20 mouse cellular contexts compared by ENCODE assay signal in the genomic region with DNA sequence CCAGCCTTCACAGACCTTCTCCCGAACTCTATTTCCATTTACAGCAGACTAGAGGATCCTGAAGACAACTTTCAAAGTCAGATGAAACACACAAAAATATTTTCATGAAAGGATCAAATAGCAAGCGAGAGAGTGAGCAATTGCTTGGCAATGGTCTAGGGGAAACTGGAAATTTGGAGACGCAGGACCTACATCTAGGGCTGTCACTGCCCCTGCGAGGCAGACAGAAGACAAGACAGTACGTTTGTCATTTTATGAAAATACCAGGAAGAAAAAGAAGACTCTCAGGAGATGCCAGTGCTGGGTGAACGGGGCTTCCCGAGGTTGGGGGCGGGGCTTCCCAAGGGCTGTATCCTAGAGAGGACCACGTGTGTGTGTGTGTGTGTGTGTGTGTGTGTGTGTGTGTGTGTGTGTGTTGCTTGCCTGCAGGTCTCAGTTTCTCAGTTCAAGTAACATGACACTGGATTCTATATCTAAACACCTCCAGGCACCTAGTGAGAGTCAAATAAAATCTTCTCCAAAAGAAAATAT.
DNase-seq lines count a peak whose midpoint lies in the region; ATAC-seq and TF ChIP-seq lines count a peak whose summit lies in the region.
"Had no signal": no experiment of that assay in that cellular context is flagged by ENCODE, and none has a peak within 500 bp of the region (broad histone marks: within the 10 kb centered on the region; RNA-seq: fewer than 3 reads in every experiment).

No protein-coding gene starts in this region.

- no peak for TF ChIP-seq POLR2A in limb, embryonic 14.5 days (IDR thresholded peaks at IDR 0.05; ENCODE audit: borderline replicate concordance, extremely low read depth, insufficient read depth, insufficient read length)

- no peaks in the 10 kb centered on the region for H3K27me3 ChIP-seq in limb, embryonic 14.5 days (ENCODE audit: control insufficient read depth, insufficient read depth, low read length)
- H3K27me3 ChIP-seq in limb, embryonic 10.5 days (ENCODE audit: low read depth, poor library complexity, severe bottlenecking), result no peaks in the 10 kb centered on the region
- H3K27me3 ChIP-seq: forebrain, embryonic 15.5 days; heart, embryonic 13.5 days; neural tube, embryonic 15.5 days; Patski had no signal

- no peak for ATAC-seq in limb, embryonic 14.5 days (ENCODE audit: low FRiP score, low read depth)
- ATAC-seq: activated CD4-positive, CD25-positive, alpha-beta regulatory T cell, adult 4 months; forebrain, embryonic 15.5 days; liver, embryonic 12.5 days; Patski had no signal

- H3K9ac ChIP-seq in limb, embryonic 14.5 days (ENCODE audit: low read depth, low read length, severe bottlenecking), result no peak overlapping the region
- H3K9ac ChIP-seq: forebrain, embryonic 15.5 days; liver, embryonic 12.5 days; neural tube, embryonic 15.5 days had no signal

- 51% methylated on average over 9 of the region's 9 CpGs for WGBS in limb, embryonic 14.5 days
- WGBS in limb, embryonic 10.5 days, result 72% methylated on average over 9 of the region's 9 CpGs

- H3K4me1 ChIP-seq in limb, embryonic 14.5 days (ENCODE audit: control insufficient read depth, insufficient read depth, low read length), result no peaks in the 10 kb centered on the region
- peaks cover 17% of the 10 kb centered on the region for H3K4me1 ChIP-seq in limb, embryonic 10.5 days
- H3K4me1 ChIP-seq: forebrain, embryonic 15.5 days; liver, embryonic 12.5 days had no signal

- DNase-seq in embryo, embryonic 11 days, result peak; percentile 21
- no peak for DNase-seq in embryo, embryonic 9.5 days (ENCODE audit: extremely low spot score)
- DNase-seq in limb, embryonic 14.5 days (ENCODE audit: low spot score), result no peak
- no peak for DNase-seq in limb, embryonic 10.5 days (ENCODE audit: low spot score)
- peak; percentile 58 for DNase-seq in testis, postnatal 10 days (ENCODE audit: low spot score)
- no peak for DNase-seq in testis, postnatal 14 days (ENCODE audit: low spot score)
- DNase-seq in spleen, adult 12 weeks (ENCODE audit: low spot score), result no peak
- DNase-seq: cerebellum, adult 11 months; gastrocnemius, adult 2 months; heart, postnatal 4 days; kidney, adult 9 months; midbrain, embryonic 14.5 days had no signal

- H3K9me3 ChIP-seq in limb, embryonic 14.5 days (ENCODE audit: control insufficient read depth, low read length), result no peaks in the 10 kb centered on the region
- no peaks in the 10 kb centered on the region for H3K9me3 ChIP-seq in limb, embryonic 10.5 days (replicated peaks)
- H3K9me3 ChIP-seq: forebrain, embryonic 15.5 days; heart, embryonic 13.5 days; liver, embryonic 12.5 days; neural tube, embryonic 15.5 days had no signal

- H3K4me3 ChIP-seq in limb, embryonic 14.5 days (replicated peaks; ENCODE audit: low read length), result no peak overlapping the region
- no peak overlapping the region for H3K4me3 ChIP-seq in limb, embryonic 10.5 days
- H3K4me3 ChIP-seq: erythroblast, embryonic 14.5 days; forebrain, embryonic 15.5 days; gastrocnemius, adult 2 months; heart, embryonic 13.5 days; liver, embryonic 12.5 days; myocyte; neural tube, embryonic 15.5 days had no signal

- H3K36me3 ChIP-seq in limb, embryonic 14.5 days (ENCODE audit: control insufficient read depth, insufficient read depth, low read length), result no peaks in the 10 kb centered on the region
- no peaks in the 10 kb centered on the region for H3K36me3 ChIP-seq in limb, embryonic 10.5 days
- H3K36me3 ChIP-seq: forebrain, embryonic 15.5 days; heart, embryonic 13.5 days; liver, embryonic 12.5 days; neural tube, embryonic 15.5 days had no signal

- 0 out of 2 replicates have a peak overlapping the region, but pooled peaks have one; percentile 13 for H3K27ac ChIP-seq in limb, embryonic 14.5 days (replicated peaks; ENCODE audit: low read depth, low read length)
- no peak overlapping the region for H3K27ac ChIP-seq in limb, embryonic 10.5 days
- H3K27ac ChIP-seq: forebrain, embryonic 15.5 days; gastrocnemius, adult 2 months; heart, embryonic 13.5 days; liver, embryonic 12.5 days; neural tube, embryonic 15.5 days had no signal

- H3K4me2 ChIP-seq in limb, embryonic 14.5 days (replicated peaks; ENCODE audit: low read depth, low read length, severe bottlenecking), result no peak overlapping the region
- H3K4me2 ChIP-seq: forebrain, embryonic 15.5 days; heart, embryonic 13.5 days; liver, embryonic 12.5 days; neural tube, embryonic 15.5 days had no signal

Comparison
In these comparisons a context has a peak if more than half of its experiments do, and no peak if none do; other contexts are left out.
1. DNase-seq: peak in embryo, embryonic 11 days (single experiment) and testis, postnatal 10 days (single experiment); none in embryo, embryonic 9.5 days (single experiment), limb, embryonic 14.5 days (single experiment), limb, embryonic 10.5 days (single experiment), testis, postnatal 14 days (single experiment) and spleen, adult 12 weeks (single experiment).